Mouse (Mus musculus): ENCODE measurements around the gene Pofut2. TPM values are rescaled to one million over a fixed set of nuclear protein-coding genes. Genes with fewer than 3 reads are reported as not detected.

The Pofut2 gene
- polyA plus RNA-seq, 1 experiment from 2014 or later: 72.9 TPM

GRCm38 (mm10) chr10:77221108-77221507, 37.9 kb upstream of the Pofut2 start:
- Histone ChIP-seq H3K9me3 (no peaks in the 10 kb centered on the region), H3K36me3 (replicated peaks) (no peaks in the 10 kb centered on the region), H3K4me1 (0 out of 2 replicates have a peak, but pooled peaks cover under 1% of the 10 kb centered on the region), H3K27me3 (ENCODE audit: poor library complexity, severe bottlenecking) (no peaks in the 10 kb centered on the region), H3K4me3 (no peak overlapping the region), H3K27ac (peak overlapping the region; percentile 36; the same call in 1 of the 2 replicates)
- WGBS: 88% methylated on average over 11 of the region's 11 CpGs
- no peak for DNase-seq (ENCODE audit: extremely low spot score, low spot score)

- Histone ChIP-seq H3K4me3 (no peak overlapping the region), H3K9me3 (no peaks in the 10 kb centered on the region), H3K27me3 (ENCODE audit: poor library complexity, severe bottlenecking) (no peaks in the 10 kb centered on the region), H3K4me1 (peaks cover 8% of the 10 kb centered on the region), H3K36me3 (replicated peaks) (no peaks in the 10 kb centered on the region), H3K27ac (no peak overlapping the region)
- WGBS: 89% methylated on average over 11 of the region's 11 CpGs
- DNase-seq (ENCODE audit: extremely low spot score, low spot score): no peak
Measured at GRCm38 (mm10) chr10:77222963-77223552, 36.0 kb upstream of the Pofut2 start.

GRCm38 (mm10) chr10:77224390-77224789, 34.6 kb upstream of the Pofut2 start:
- Histone ChIP-seq H3K4me1 (peaks cover 14% of the 10 kb centered on the region), H3K36me3 (replicated peaks) (no peaks in the 10 kb centered on the region), H3K4me3 (no peak overlapping the region), H3K9me3 (no peaks in the 10 kb centered on the region), H3K27ac (no peak overlapping the region), H3K27me3 (ENCODE audit: poor library complexity, severe bottlenecking) (no peaks in the 10 kb centered on the region)
- 86% methylated on average over 4 of the region's 4 CpGs for WGBS
- no peak for DNase-seq (ENCODE audit: extremely low spot score, low spot score)

- Histone ChIP-seq H3K4me3 (no peak overlapping the region), H3K9me3 (no peaks in the 10 kb centered on the region), H3K4me1 (peaks cover 23% of the 10 kb centered on the region), H3K36me3 (replicated peaks) (no peaks in the 10 kb centered on the region), H3K27ac (no peak overlapping the region; the same call in 1 of the 2 replicates), H3K27me3 (ENCODE audit: poor library complexity, severe bottlenecking) (no peaks in the 10 kb centered on the region)
- WGBS: 81% methylated on average over 9 of the region's 9 CpGs
- no peak for DNase-seq (ENCODE audit: extremely low spot score, low spot score)
Measured at GRCm38 (mm10) chr10:77225414-77225813, 33.6 kb upstream of the Pofut2 start.

- Histone ChIP-seq H3K4me3 (no peak overlapping the region), H3K4me1 (peaks cover 23% of the 10 kb centered on the region), H3K9me3 (no peaks in the 10 kb centered on the region), H3K36me3 (replicated peaks) (no peaks in the 10 kb centered on the region), H3K27ac (0 out of 2 replicates have a peak overlapping the region, but pooled peaks have one; percentile 17), H3K27me3 (ENCODE audit: poor library complexity, severe bottlenecking) (no peaks in the 10 kb centered on the region)
- WGBS: 90% methylated on average over 8 of the region's 8 CpGs
- no peak for DNase-seq (ENCODE audit: extremely low spot score, low spot score)
Measured at GRCm38 (mm10) chr10:77225995-77226688, 32.9 kb upstream of the Pofut2 start.

GRCm38 (mm10) chr10:77226691-77227367, 32.2 kb upstream of the Pofut2 start:
- H3K4me1 ChIP-seq: peaks cover 23% of the 10 kb centered on the region
- H3K4me3 ChIP-seq: no peak overlapping the region
- H3K9me3 ChIP-seq: no peaks in the 10 kb centered on the region
- no peaks in the 10 kb centered on the region for H3K36me3 ChIP-seq (replicated peaks)
- H3K27ac ChIP-seq: no peak overlapping the region
- no peak for DNase-seq (ENCODE audit: extremely low spot score, low spot score)
- WGBS: 62% methylated on average over 8 of the region's 8 CpGs
- no peaks in the 10 kb centered on the region for H3K27me3 ChIP-seq (ENCODE audit: poor library complexity, severe bottlenecking)

- H3K36me3 ChIP-seq (replicated peaks): no peaks in the 10 kb centered on the region
- 89% methylated on average over 6 of the region's 6 CpGs for WGBS
- no peak overlapping the region for H3K27ac ChIP-seq
- H3K4me1 ChIP-seq: peaks cover 28% of the 10 kb centered on the region
- H3K4me3 ChIP-seq: no peak overlapping the region
- DNase-seq (ENCODE audit: extremely low spot score, low spot score): no peak
- no peaks in the 10 kb centered on the region for H3K27me3 ChIP-seq (ENCODE audit: poor library complexity, severe bottlenecking)
- H3K9me3 ChIP-seq: no peaks in the 10 kb centered on the region
Measured at GRCm38 (mm10) chr10:77227368-77227723, 31.7 kb upstream of the Pofut2 start.

- DNase-seq (ENCODE audit: extremely low spot score, low spot score): no peak
- Histone ChIP-seq H3K4me3 (no peak overlapping the region), H3K27ac (peak overlapping the region; percentile 1; the same call in 1 of the 2 replicates), H3K36me3 (replicated peaks) (no peaks in the 10 kb centered on the region), H3K27me3 (ENCODE audit: poor library complexity, severe bottlenecking) (no peaks in the 10 kb centered on the region), H3K4me1 (peaks cover 35% of the 10 kb centered on the region), H3K9me3 (no peaks in the 10 kb centered on the region)
- 75% methylated on average over 13 of the region's 13 CpGs for WGBS
Measured at GRCm38 (mm10) chr10:77229609-77230595, 29.1 kb upstream of the Pofut2 start.

- no peak for DNase-seq (ENCODE audit: extremely low spot score, low spot score)
- Histone ChIP-seq H3K9me3 (no peaks in the 10 kb centered on the region), H3K27ac (no peak overlapping the region), H3K4me3 (no peak overlapping the region), H3K27me3 (ENCODE audit: poor library complexity, severe bottlenecking) (no peaks in the 10 kb centered on the region), H3K4me1 (peaks cover 36% of the 10 kb centered on the region), H3K36me3 (replicated peaks) (no peaks in the 10 kb centered on the region)
- 82% methylated on average over 16 of the region's 16 CpGs for WGBS
Measured at GRCm38 (mm10) chr10:77231861-77232755, 26.9 kb upstream of the Pofut2 start.

- Histone ChIP-seq H3K36me3 (replicated peaks) (no peaks in the 10 kb centered on the region), H3K4me3 (no peak overlapping the region), H3K9me3 (no peaks in the 10 kb centered on the region), H3K27ac (no peak overlapping the region), H3K27me3 (ENCODE audit: poor library complexity, severe bottlenecking) (no peaks in the 10 kb centered on the region), H3K4me1 (peaks cover 38% of the 10 kb centered on the region)
- 90% methylated on average over 1 of the region's 1 CpGs for whole genome bisulfite sequencing
- no peak for DNase-seq (ENCODE audit: extremely low spot score, low spot score)
Measured at GRCm38 (mm10) chr10:77233230-77233629, 25.8 kb upstream of the Pofut2 start.

- Histone ChIP-seq H3K27me3 (ENCODE audit: poor library complexity, severe bottlenecking) (no peaks in the 10 kb centered on the region), H3K27ac (0 out of 2 replicates have a peak overlapping the region, but pooled peaks have one; percentile 31), H3K4me1 (peaks cover 26% of the 10 kb centered on the region), H3K9me3 (no peaks in the 10 kb centered on the region), H3K36me3 (replicated peaks) (no peaks in the 10 kb centered on the region), H3K4me3 (no peak overlapping the region)
- 78% methylated on average over 12 of the region's 12 CpGs for WGBS
- DNase-seq (ENCODE audit: extremely low spot score, low spot score): no peak
Measured at GRCm38 (mm10) chr10:77234991-77235616, 23.9 kb upstream of the Pofut2 start.

All from forebrain, embryonic 10.5 days (tissue).